ENCODE assay signal across 7 mouse cellular contexts in the genomic region with DNA sequence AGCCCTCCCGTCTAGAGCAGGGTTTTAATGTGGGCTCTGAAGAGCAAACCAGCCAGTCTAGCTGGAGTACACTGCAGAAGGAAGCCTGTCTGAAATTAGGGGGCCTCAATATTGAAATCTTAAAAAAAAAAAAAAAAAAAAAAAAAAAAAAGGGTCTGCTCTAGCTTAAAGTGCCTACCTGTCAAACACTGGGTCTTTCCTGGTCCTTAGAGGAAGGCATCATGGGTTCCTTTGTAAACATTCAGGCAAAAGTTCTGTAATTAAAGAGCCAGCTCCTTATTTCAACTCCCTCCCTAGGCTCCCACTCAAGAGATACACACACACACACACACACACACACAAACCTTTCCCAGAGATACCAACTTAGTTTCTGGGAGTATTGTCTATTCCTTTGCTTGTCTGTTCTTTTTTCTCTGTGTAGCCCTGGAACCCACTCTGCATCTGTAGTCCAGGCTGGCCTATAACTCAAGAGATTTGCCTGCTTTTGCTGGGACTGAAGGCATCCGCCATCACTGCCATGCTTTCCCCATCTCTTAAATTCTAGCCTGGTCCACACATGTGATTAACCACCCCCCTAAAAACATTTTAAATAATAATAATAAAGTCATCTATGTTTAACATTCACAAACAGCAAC. TPM values are rescaled to one million over a fixed set of nuclear protein-coding genes. Genes with fewer than 3 reads are reported as not detected.
DNase-seq lines count a peak whose midpoint lies in the region; ATAC-seq and TF ChIP-seq lines count a peak whose summit lies in the region.

No protein-coding gene starts in this region.

- no peak for ATAC-seq in lung, embryonic 14.5 days (ENCODE audit: insufficient read depth)
- no peak for ATAC-seq in forebrain, embryonic 13.5 days
- ATAC-seq in limb, embryonic 11.5 days (ENCODE audit: insufficient number of reproducible peaks, low FRiP score, low TSS enrichment, low read depth): no peak
- no peak for ATAC-seq in stomach, embryonic 15.5 days (ENCODE audit: insufficient read depth, low FRiP score, low read depth)

- no peaks in the 10 kb centered on the region for H3K9me3 ChIP-seq in lung, embryonic 14.5 days (ENCODE audit: low read depth, low read length)
- H3K9me3 ChIP-seq in forebrain, embryonic 13.5 days (replicated peaks): no peaks in the 10 kb centered on the region
- no peaks in the 10 kb centered on the region for H3K9me3 ChIP-seq in limb, embryonic 11.5 days (ENCODE audit: control insufficient read depth, low read length)
- no peaks in the 10 kb centered on the region for H3K9me3 ChIP-seq in stomach, embryonic 15.5 days

- H3K4me1 ChIP-seq in lung, embryonic 14.5 days (ENCODE audit: insufficient read depth): peaks cover 26% of the 10 kb centered on the region
- H3K4me1 ChIP-seq in forebrain, embryonic 13.5 days: peaks cover 44% of the 10 kb centered on the region
- peaks cover 23% of the 10 kb centered on the region for H3K4me1 ChIP-seq in limb, embryonic 11.5 days (ENCODE audit: control insufficient read depth, insufficient read depth, low read length)
- peaks cover 19% of the 10 kb centered on the region for H3K4me1 ChIP-seq in stomach, embryonic 15.5 days

- 46% methylated on average over 2 of the region's 2 CpGs for WGBS in lung, embryonic 14.5 days
- 43% methylated on average over 2 of the region's 2 CpGs for WGBS in forebrain, embryonic 13.5 days
- WGBS in limb, embryonic 11.5 days: 35% methylated on average over 2 of the region's 2 CpGs
- WGBS in stomach, embryonic 15.5 days: 48% methylated on average over 2 of the region's 2 CpGs

- H3K4me2 ChIP-seq in lung, embryonic 14.5 days: peak overlapping the region; percentile 88
- H3K4me2 ChIP-seq in forebrain, embryonic 13.5 days: peak overlapping the region; percentile 73
- H3K4me2 ChIP-seq in limb, embryonic 11.5 days (ENCODE audit: low read depth, severe bottlenecking): 0 out of 2 replicates have a peak overlapping the region, but pooled peaks have one; percentile 13
- H3K4me2 ChIP-seq in stomach, embryonic 15.5 days: peak overlapping the region; percentile 87

- H3K27me3 ChIP-seq in lung, embryonic 14.5 days (ENCODE audit: insufficient read depth, low read length): no peaks in the 10 kb centered on the region
- H3K27me3 ChIP-seq in forebrain, embryonic 13.5 days: no peaks in the 10 kb centered on the region
- H3K27me3 ChIP-seq in limb, embryonic 11.5 days (ENCODE audit: control insufficient read depth, insufficient read depth, low read length): no peaks in the 10 kb centered on the region
- no peaks in the 10 kb centered on the region for H3K27me3 ChIP-seq in stomach, embryonic 15.5 days (replicated peaks)

- DNase-seq in lung, embryonic 14.5 days: no peak
- no peak for DNase-seq in lung, postnatal 4 days
- DNase-seq in limb, embryonic 11.5 days (ENCODE audit: low spot score): no peak
- DNase-seq in adrenal gland, adult 18-20 months (ENCODE audit: low spot score in 2 of 2): no peak
- no peak for DNase-seq in cerebellum, postnatal 25 days

- peak overlapping the region; percentile 91; the same call in 1 of the 2 replicates for H3K27ac ChIP-seq in lung, embryonic 14.5 days (ENCODE audit: low read depth)
- peak overlapping the region; percentile 31; the same call in 1 of the 2 replicates for H3K27ac ChIP-seq in forebrain, embryonic 13.5 days
- no peak overlapping the region for H3K27ac ChIP-seq in limb, embryonic 11.5 days (replicated peaks; ENCODE audit: low read depth, low read length)
- peak overlapping the region; percentile 88 for H3K27ac ChIP-seq in stomach, embryonic 15.5 days

- H3K36me3 ChIP-seq in lung, embryonic 14.5 days (ENCODE audit: insufficient read depth): no peaks in the 10 kb centered on the region
- H3K36me3 ChIP-seq in forebrain, embryonic 13.5 days (ENCODE audit: poor library complexity, severe bottlenecking): no peaks in the 10 kb centered on the region
- no peaks in the 10 kb centered on the region for H3K36me3 ChIP-seq in limb, embryonic 11.5 days (ENCODE audit: control insufficient read depth, insufficient read depth, low read length)
- H3K36me3 ChIP-seq in stomach, embryonic 15.5 days: no peaks in the 10 kb centered on the region

- H3K4me3 ChIP-seq in lung, embryonic 14.5 days (ENCODE audit: low read depth, low read length): peak overlapping the region; percentile 89; the same call in 1 of the 2 replicates
- H3K4me3 ChIP-seq in forebrain, embryonic 13.5 days: peak overlapping the region; percentile 86; the same call in 1 of the 2 replicates
- H3K4me3 ChIP-seq in limb, embryonic 11.5 days (ENCODE audit: low read depth, low read length): no peak overlapping the region
- H3K4me3 ChIP-seq in stomach, embryonic 15.5 days (replicated peaks): peak overlapping the region; percentile 66; the same call in 1 of the 2 replicates

- H3K9ac ChIP-seq in lung, embryonic 14.5 days: no peak overlapping the region
- H3K9ac ChIP-seq in forebrain, embryonic 13.5 days: peak overlapping the region; percentile 41; the same call in 1 of the 2 replicates
- H3K9ac ChIP-seq in limb, embryonic 11.5 days (ENCODE audit: low read length): no peak overlapping the region
- no peak overlapping the region for H3K9ac ChIP-seq in stomach, embryonic 15.5 days

- TF ChIP-seq CTCF in lung, embryonic 14.5 days (IDR thresholded peaks at IDR 0.05; ENCODE audit: low read depth): no peak

RNA-seq across cellular contexts. Expression of a gene that starts 3.0 kb away (rescaled TPM):
- 62.4 and 66.5 TPM in 2 replicates for polyA plus RNA-seq in lung, embryonic 14.5 days (2014; fragmentation: Nextera tagmentation; extraction: Ambion mirVana)
- polyA plus RNA-seq in forebrain, embryonic 13.5 days (2015; fragmentation: Nextera tagmentation; extraction: Ambion mirVana): 40.4 and 42.3 TPM in 2 replicates
- 27.6 and 28.7 TPM in 2 replicates for polyA plus RNA-seq in limb, embryonic 11.5 days (2014; fragmentation: Nextera tagmentation; extraction: Ambion mirVana)
- 41.5 and 43.8 TPM in 2 replicates for polyA plus RNA-seq in stomach, embryonic 15.5 days (2015; fragmentation: Nextera tagmentation; extraction: Ambion mirVana)
- total RNA-seq in adrenal gland, adult 18-20 months (2021): 100 to 1,000 TPM; 186 to 189 TPM

Comparison
In these comparisons a context has a peak if more than half of its experiments do, and no peak if none do; other contexts are left out.
1. H3K4me2 ChIP-seq: peak in every context shown above with its lines; median percentile 88 in lung, embryonic 14.5 days; 87 in stomach, embryonic 15.5 days; 73 in forebrain, embryonic 13.5 days; 13 in limb, embryonic 11.5 days.